Mouse (Mus musculus): Measurements from ENCODE around the gene Fbxo11. TPM values are rescaled to one million over a fixed set of nuclear protein-coding genes. Genes with fewer than 3 reads are reported as not detected.
"Not testable (repeated sequence)": the region's sequence is repeated elsewhere in the genome, so short reads cannot be mapped to it uniquely, and the experiment has no call there.

Fbxo11 gene
- polyA plus RNA-seq, 2 experiments, result 29.5 to 63.0 TPM

GRCm38 (mm10) chr17:88031755-88032154, 33.3 kb downstream of the Fbxo11 start:
- Histone ChIP-seq H3K27me3 (ENCODE audit: control insufficient read depth, insufficient read depth, low read length) (no peaks in the 10 kb centered on the region), H3K4me3 (replicated peaks; ENCODE audit: low read length) (no peak overlapping the region), H3K27ac (replicated peaks; ENCODE audit: low read depth, low read length) (no peak overlapping the region), H3K36me3 (ENCODE audit: control insufficient read depth, insufficient read depth, low read length) (no peaks in the 10 kb centered on the region), H3K4me2 (replicated peaks; ENCODE audit: low read depth, low read length, severe bottlenecking) (no peak overlapping the region), H3K4me1 (ENCODE audit: control insufficient read depth, insufficient read depth, low read length) (0 out of 2 replicates have a peak, but pooled peaks cover under 1% of the 10 kb centered on the region), H3K9ac (ENCODE audit: low read depth, low read length, severe bottlenecking) (no peak overlapping the region), H3K9me3 (ENCODE audit: control insufficient read depth, low read length) (no peaks in the 10 kb centered on the region)
- DNase-seq (ENCODE audit: low spot score), result no peak
- no peak for TF ChIP-seq POLR2A (IDR thresholded peaks at IDR 0.05; ENCODE audit: borderline replicate concordance, extremely low read depth, insufficient read depth, insufficient read length)
- WGBS, result 92% methylated on average over 5 of the region's 5 CpGs
- ATAC-seq (ENCODE audit: low FRiP score, low read depth), result no peak

- H3K27ac ChIP-seq (replicated peaks; ENCODE audit: low read depth, low read length), result no peak overlapping the region
- no peak for DNase-seq (ENCODE audit: low spot score)
- no peak overlapping the region for H3K4me3 ChIP-seq (replicated peaks; ENCODE audit: low read length)
- H3K4me1 ChIP-seq (ENCODE audit: control insufficient read depth, insufficient read depth, low read length), result 0 out of 2 replicates have a peak, but pooled peaks cover 5% of the 10 kb centered on the region
- H3K36me3 ChIP-seq (ENCODE audit: control insufficient read depth, insufficient read depth, low read length), result no peaks in the 10 kb centered on the region
- H3K4me2 ChIP-seq (replicated peaks; ENCODE audit: low read depth, low read length, severe bottlenecking), result no peak overlapping the region
- no peaks in the 10 kb centered on the region for H3K27me3 ChIP-seq (ENCODE audit: control insufficient read depth, insufficient read depth, low read length)
- TF ChIP-seq POLR2A (IDR thresholded peaks at IDR 0.05; ENCODE audit: borderline replicate concordance, extremely low read depth, insufficient read depth, insufficient read length), result no peak
- no peak for ATAC-seq (ENCODE audit: low FRiP score, low read depth)
- H3K9ac ChIP-seq (ENCODE audit: low read depth, low read length, severe bottlenecking), result no peak overlapping the region
- no peaks in the 10 kb centered on the region for H3K9me3 ChIP-seq (ENCODE audit: control insufficient read depth, low read length)
- WGBS, result 82% methylated on average over 17 of the region's 17 CpGs
These were observed 35.7 kb downstream of the Fbxo11 start for GRCm38 (mm10) chr17:88029194-88029970.

- Histone ChIP-seq H3K9ac (ENCODE audit: low read depth, low read length, severe bottlenecking) (no peak overlapping the region), H3K4me1 (ENCODE audit: control insufficient read depth, insufficient read depth, low read length) (0 out of 2 replicates have a peak, but pooled peaks cover 5% of the 10 kb centered on the region), H3K36me3 (ENCODE audit: control insufficient read depth, insufficient read depth, low read length) (no peaks in the 10 kb centered on the region), H3K4me3 (replicated peaks; ENCODE audit: low read length) (no peak overlapping the region), H3K9me3 (ENCODE audit: control insufficient read depth, low read length) (no peaks in the 10 kb centered on the region), H3K27ac (replicated peaks; ENCODE audit: low read depth, low read length) (no peak overlapping the region), H3K27me3 (ENCODE audit: control insufficient read depth, insufficient read depth, low read length) (no peaks in the 10 kb centered on the region), H3K4me2 (replicated peaks; ENCODE audit: low read depth, low read length, severe bottlenecking) (no peak overlapping the region)
- peak; percentile 84 for DNase-seq (ENCODE audit: low spot score)
- ATAC-seq (ENCODE audit: low FRiP score, low read depth), result no peak
- WGBS, result 45% methylated on average over 4 of the region's 4 CpGs
- TF ChIP-seq POLR2A (IDR thresholded peaks at IDR 0.05; ENCODE audit: borderline replicate concordance, extremely low read depth, insufficient read depth, insufficient read length), result no peak
These were observed 39.9 kb downstream of the Fbxo11 start for GRCm38 (mm10) chr17:88025227-88025626.

GRCm38 (mm10) chr17:88023924-88024323, 41.2 kb downstream of the Fbxo11 start:
- H3K27me3 ChIP-seq (ENCODE audit: control insufficient read depth, insufficient read depth, low read length), result no peaks in the 10 kb centered on the region
- H3K9ac ChIP-seq (ENCODE audit: low read depth, low read length, severe bottlenecking), result no peak overlapping the region
- no peaks in the 10 kb centered on the region for H3K36me3 ChIP-seq (ENCODE audit: control insufficient read depth, insufficient read depth, low read length)
- DNase-seq (ENCODE audit: low spot score) (no peak), ATAC-seq (ENCODE audit: low FRiP score, low read depth) (no peak)
- 0 out of 2 replicates have a peak, but pooled peaks cover 5% of the 10 kb centered on the region for H3K4me1 ChIP-seq (ENCODE audit: control insufficient read depth, insufficient read depth, low read length)
- H3K4me3 ChIP-seq (replicated peaks; ENCODE audit: low read length), result no peak overlapping the region
- no peak overlapping the region for H3K4me2 ChIP-seq (replicated peaks; ENCODE audit: low read depth, low read length, severe bottlenecking)
- H3K9me3 ChIP-seq (ENCODE audit: control insufficient read depth, low read length), result no peaks in the 10 kb centered on the region
- H3K27ac ChIP-seq (replicated peaks; ENCODE audit: low read depth, low read length), result no peak overlapping the region
- WGBS, result 88% methylated on average over 1 of the region's 1 CpGs
- no peak for TF ChIP-seq POLR2A (IDR thresholded peaks at IDR 0.05; ENCODE audit: borderline replicate concordance, extremely low read depth, insufficient read depth, insufficient read length)

- ATAC-seq (ENCODE audit: low FRiP score, low read depth); H3K27ac ChIP-seq (replicated peaks; ENCODE audit: low read depth, low read length); H3K9me3 ChIP-seq (ENCODE audit: control insufficient read depth, low read length); H3K4me2 ChIP-seq (replicated peaks; ENCODE audit: low read depth, low read length, severe bottlenecking); H3K9ac ChIP-seq (ENCODE audit: low read depth, low read length, severe bottlenecking); H3K27me3 ChIP-seq (ENCODE audit: control insufficient read depth, insufficient read depth, low read length); DNase-seq (ENCODE audit: low spot score); H3K4me3 ChIP-seq (replicated peaks; ENCODE audit: low read length); H3K4me1 ChIP-seq (ENCODE audit: control insufficient read depth, insufficient read depth, low read length): not testable (repeated sequence)
- H3K36me3 ChIP-seq (ENCODE audit: control insufficient read depth, insufficient read depth, low read length), result peaks cover 44% of the 10 kb centered on the region
- 92% methylated on average over 8 of the region's 8 CpGs for WGBS
These were observed 49.1 kb downstream of the Fbxo11 start for GRCm38 (mm10) chr17:88016027-88016426.
